Mouse (Mus musculus): Measurements from ENCODE around the gene D630003M21Rik. TPM values are rescaled to one million over a fixed set of nuclear protein-coding genes. Genes with fewer than 3 reads are reported as not detected.

D630003M21Rik gene
- polyA plus RNA-seq, 1 experiment from 2014 or later, result 1.7 TPM

GRCm38 (mm10) chr2:158221446-158222084, 7.5 kb downstream of the D630003M21Rik start:
- DNase-seq (ENCODE audit: low spot score), result no peak
- H3K4me2 ChIP-seq (replicated peaks; ENCODE audit: low read depth), result no peak overlapping the region
- TF ChIP-seq EP300 (optimal IDR thresholded peaks at IDR 0.05) (no peak), CTCF (IDR thresholded peaks at IDR 0.05; ENCODE audit: low read depth) (no peak)
- WGBS, result 86% methylated on average over 9 of the region's 9 CpGs
- no peaks in the 10 kb centered on the region for H3K36me3 ChIP-seq (ENCODE audit: control insufficient read depth, insufficient read depth, low read length)
- no peaks in the 10 kb centered on the region for H3K27me3 ChIP-seq (ENCODE audit: control insufficient read depth, insufficient read depth, low read length)
- H3K9ac ChIP-seq (ENCODE audit: low read length), result no peak overlapping the region
- H3K27ac ChIP-seq (replicated peaks), result no peak overlapping the region
- H3K9me3 ChIP-seq (ENCODE audit: control insufficient read depth, low read length), result no peaks in the 10 kb centered on the region
- no peaks in the 10 kb centered on the region for H3K4me1 ChIP-seq (replicated peaks; ENCODE audit: control insufficient read depth, insufficient read depth)
- H3K4me3 ChIP-seq (ENCODE audit: low read depth, low read length), result no peak overlapping the region
- ATAC-seq (ENCODE audit: low FRiP score, low TSS enrichment), result no peak

- H3K4me1 ChIP-seq (replicated peaks; ENCODE audit: control insufficient read depth, insufficient read depth), result no peaks in the 10 kb centered on the region
- ATAC-seq (ENCODE audit: low FRiP score, low TSS enrichment), result no peak
- H3K9ac ChIP-seq (ENCODE audit: low read length), result no peak overlapping the region
- WGBS, result 97% methylated on average over 2 of the region's 2 CpGs
- H3K4me3 ChIP-seq (ENCODE audit: low read depth, low read length), result no peak overlapping the region
- H3K27me3 ChIP-seq (ENCODE audit: control insufficient read depth, insufficient read depth, low read length), result no peaks in the 10 kb centered on the region
- TF ChIP-seq CTCF (IDR thresholded peaks at IDR 0.05; ENCODE audit: low read depth), result no peak
- TF ChIP-seq EP300 (optimal IDR thresholded peaks at IDR 0.05), result no peak
- no peaks in the 10 kb centered on the region for H3K9me3 ChIP-seq (ENCODE audit: control insufficient read depth, low read length)
- no peak for DNase-seq (ENCODE audit: low spot score)
- H3K27ac ChIP-seq (replicated peaks), result no peak overlapping the region
- H3K36me3 ChIP-seq (ENCODE audit: control insufficient read depth, insufficient read depth, low read length), result no peaks in the 10 kb centered on the region
- H3K4me2 ChIP-seq (replicated peaks; ENCODE audit: low read depth), result no peak overlapping the region
Measured at GRCm38 (mm10) chr2:158219562-158219961, 9.5 kb downstream of the D630003M21Rik start.

- Histone ChIP-seq H3K4me3 (ENCODE audit: low read depth, low read length) (no peak overlapping the region), H3K36me3 (ENCODE audit: control insufficient read depth, insufficient read depth, low read length) (no peaks in the 10 kb centered on the region), H3K27me3 (ENCODE audit: control insufficient read depth, insufficient read depth, low read length) (no peaks in the 10 kb centered on the region), H3K27ac (replicated peaks) (no peak overlapping the region), H3K9me3 (ENCODE audit: control insufficient read depth, low read length) (no peaks in the 10 kb centered on the region), H3K9ac (ENCODE audit: low read length) (no peak overlapping the region), H3K4me1 (replicated peaks; ENCODE audit: control insufficient read depth, insufficient read depth) (no peaks in the 10 kb centered on the region), H3K4me2 (replicated peaks; ENCODE audit: low read depth) (no peak overlapping the region)
- 69% methylated on average over 8 of the region's 8 CpGs for WGBS
- ATAC-seq (ENCODE audit: low FRiP score, low TSS enrichment), result no peak
- TF ChIP-seq CTCF (IDR thresholded peaks at IDR 0.05; ENCODE audit: low read depth), result no peak
- TF ChIP-seq EP300 (optimal IDR thresholded peaks at IDR 0.05), result no peak
- DNase-seq (ENCODE audit: low spot score), result no peak
Measured at GRCm38 (mm10) chr2:158216510-158216909, 12.5 kb downstream of the D630003M21Rik start.

- no peak for DNase-seq (ENCODE audit: low spot score)
Measured at GRCm38 (mm10) chr2:158215283-158216117, 13.5 kb downstream of the D630003M21Rik start.

GRCm38 (mm10) chr2:158211764-158212471, 17.1 kb downstream of the D630003M21Rik start:
- no peak for ATAC-seq (ENCODE audit: low FRiP score, low TSS enrichment)
- WGBS, result 68% methylated on average over 4 of the region's 4 CpGs

More at GRCm38 (mm10) chr2:158215283-158216117, 13.5 kb downstream of the D630003M21Rik start:
- no peaks in the 10 kb centered on the region for H3K4me1 ChIP-seq (replicated peaks; ENCODE audit: control insufficient read depth, insufficient read depth)
- H3K9ac ChIP-seq (ENCODE audit: low read length), result no peak overlapping the region
- H3K27ac ChIP-seq (replicated peaks), result no peak overlapping the region
- H3K4me2 ChIP-seq (replicated peaks; ENCODE audit: low read depth), result no peak overlapping the region
- no peaks in the 10 kb centered on the region for H3K9me3 ChIP-seq (ENCODE audit: control insufficient read depth, low read length)
- no peak for TF ChIP-seq EP300 (optimal IDR thresholded peaks at IDR 0.05)
- no peak; the same call in 1 of the 2 replicates for TF ChIP-seq CTCF (IDR thresholded peaks at IDR 0.05; ENCODE audit: low read depth)
- H3K36me3 ChIP-seq (ENCODE audit: control insufficient read depth, insufficient read depth, low read length), result no peaks in the 10 kb centered on the region
- no peak; the same call in 1 of the 2 replicates for ATAC-seq (ENCODE audit: low FRiP score, low TSS enrichment)
- H3K27me3 ChIP-seq (ENCODE audit: control insufficient read depth, insufficient read depth, low read length), result no peaks in the 10 kb centered on the region
- H3K4me3 ChIP-seq (ENCODE audit: low read depth, low read length), result no peak overlapping the region
- 34% methylated on average over 9 of the region's 9 CpGs for WGBS

More at GRCm38 (mm10) chr2:158211764-158212471, 17.1 kb downstream of the D630003M21Rik start:
- no peak for TF ChIP-seq EP300 (optimal IDR thresholded peaks at IDR 0.05)
- peak; percentile 55 for TF ChIP-seq CTCF (IDR thresholded peaks at IDR 0.05; ENCODE audit: low read depth)
- H3K4me3 ChIP-seq (ENCODE audit: low read depth, low read length), result no peak overlapping the region
- H3K36me3 ChIP-seq (ENCODE audit: control insufficient read depth, insufficient read depth, low read length), result no peaks in the 10 kb centered on the region
- no peak overlapping the region for H3K4me2 ChIP-seq (replicated peaks; ENCODE audit: low read depth)
- no peak overlapping the region for H3K9ac ChIP-seq (ENCODE audit: low read length)
- DNase-seq (ENCODE audit: low spot score), result no peak
- H3K27ac ChIP-seq (replicated peaks), result no peak overlapping the region
- no peaks in the 10 kb centered on the region for H3K9me3 ChIP-seq (ENCODE audit: control insufficient read depth, low read length)
- no peaks in the 10 kb centered on the region for H3K4me1 ChIP-seq (replicated peaks; ENCODE audit: control insufficient read depth, insufficient read depth)
- H3K27me3 ChIP-seq (ENCODE audit: control insufficient read depth, insufficient read depth, low read length), result no peaks in the 10 kb centered on the region
